Mouse (Mus musculus): ENCODE data around the gene Cluh. TPM values are rescaled to one million over a fixed set of nuclear protein-coding genes. Genes with fewer than 3 reads are reported as not detected.

Gene Cluh
- total and polyA plus RNA-seq, 3 experiments = 133 to 222 (median 200) TPM

DNA sequence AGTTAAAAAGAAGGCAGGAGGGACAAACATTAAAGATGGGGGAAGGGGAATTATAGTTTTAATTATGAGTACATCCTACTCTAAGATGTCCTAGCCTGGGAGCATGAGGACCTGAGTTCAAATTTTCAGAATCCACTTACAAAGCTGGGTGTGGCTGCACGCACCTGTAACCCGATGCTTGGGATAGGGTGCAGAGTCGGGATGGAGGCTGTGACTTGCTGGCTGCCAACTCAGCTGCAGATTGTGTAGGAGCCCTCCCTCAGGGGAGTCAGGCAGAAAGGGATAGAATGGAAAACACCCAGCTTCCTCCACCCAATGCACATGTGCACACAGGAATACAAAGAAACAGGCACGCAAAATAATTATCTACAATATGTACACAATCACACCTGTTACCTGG is 35.9 kb upstream of the Cluh start:
- DNase-seq = no peak
- 49% methylated on average over 4 of the region's 4 CpGs for WGBS
- Histone ChIP-seq H3K27me3 (ENCODE audit: control insufficient read depth, insufficient read depth, low read length) (peaks cover 10% of the 10 kb centered on the region), H3K4me1 (ENCODE audit: control insufficient read depth, insufficient read depth, low read length) (peaks cover 1% of the 10 kb centered on the region; the same call in 1 of the 2 replicates), H3K27ac (no peak overlapping the region), H3K9ac (ENCODE audit: low read depth, low read length) (no peak overlapping the region), H3K4me3 (no peak overlapping the region), H3K36me3 (ENCODE audit: control insufficient read depth, insufficient read depth, low read length) (no peaks in the 10 kb centered on the region), H3K79me2 (replicated peaks; ENCODE audit: control insufficient read depth, insufficient read depth, low read length) (no peaks in the 10 kb centered on the region)
- TF ChIP-seq EP300 (IDR thresholded peaks at IDR 0.05; ENCODE audit: insufficient read depth, low read depth, low read length) (no peak), CTCF (IDR thresholded peaks at IDR 0.05) (no peak), POLR2A (IDR thresholded peaks at IDR 0.05; ENCODE audit: insufficient read depth, low read depth, low read length) (no peak)
- intact Hi-C loops (cut with DNase I) = no loop called here

GRCm38 (mm10) chr11:74615571-74615970 is 33.7 kb upstream of the Cluh start:
- intact Hi-C loops (cut with DNase I) = no loop called here
- no peak overlapping the region for H3K4me3 ChIP-seq
- no peaks in the 10 kb centered on the region for H3K36me3 ChIP-seq (ENCODE audit: control insufficient read depth, insufficient read depth, low read length)
- WGBS = 45% methylated on average over 5 of the region's 5 CpGs
- H3K4me1 ChIP-seq (ENCODE audit: control insufficient read depth, insufficient read depth, low read length) = peaks cover 1% of the 10 kb centered on the region; the same call in 1 of the 2 replicates
- DNase-seq = no peak
- H3K79me2 ChIP-seq (replicated peaks; ENCODE audit: control insufficient read depth, insufficient read depth, low read length) = no peaks in the 10 kb centered on the region
- H3K9ac ChIP-seq (ENCODE audit: low read depth, low read length) = no peak overlapping the region
- H3K27me3 ChIP-seq (ENCODE audit: control insufficient read depth, insufficient read depth, low read length) = peaks cover 6% of the 10 kb centered on the region
- H3K27ac ChIP-seq = no peak overlapping the region
- no peak for TF ChIP-seq CTCF (IDR thresholded peaks at IDR 0.05)
- no peak for TF ChIP-seq EP300 (IDR thresholded peaks at IDR 0.05; ENCODE audit: insufficient read depth, low read depth, low read length)
- TF ChIP-seq POLR2A (IDR thresholded peaks at IDR 0.05; ENCODE audit: insufficient read depth, low read depth, low read length) = no peak

DNA sequence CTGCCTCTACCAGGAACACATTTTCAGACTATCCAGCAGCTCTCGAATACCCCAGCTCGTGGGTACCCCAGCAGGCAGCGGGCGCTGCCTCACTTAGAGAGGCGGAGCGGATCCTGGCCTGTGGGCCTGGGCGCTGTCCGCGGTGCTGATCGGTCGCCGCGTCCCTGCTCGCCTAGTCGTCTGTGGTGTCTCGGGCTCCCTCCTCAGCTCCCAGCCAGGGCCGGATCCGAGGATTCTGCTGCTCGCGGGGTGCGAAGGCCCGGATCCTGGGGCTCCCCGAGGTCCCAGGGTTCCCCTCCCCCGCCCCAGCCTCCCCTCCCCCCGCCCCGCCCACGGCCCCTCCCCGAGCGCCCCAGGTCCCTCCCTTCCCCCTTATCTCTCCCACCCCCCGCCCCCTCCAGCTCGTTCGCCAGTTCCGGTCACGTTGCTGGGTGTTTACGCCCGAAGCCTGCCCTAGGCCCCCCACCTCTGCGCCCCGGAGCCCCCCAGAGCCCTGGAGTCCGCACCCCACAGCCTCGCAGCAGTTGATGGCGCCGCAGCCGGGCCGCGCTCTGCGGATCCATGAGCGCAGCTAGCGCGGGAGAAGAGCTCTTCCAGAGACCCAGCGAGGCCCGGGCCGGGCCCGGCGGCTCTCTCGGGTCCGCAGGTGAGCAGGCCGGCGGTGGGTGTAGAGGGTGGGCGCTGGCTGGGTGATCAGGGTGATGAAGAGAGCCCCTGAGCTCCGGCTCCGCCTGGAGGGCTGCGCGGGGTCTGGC is 29.9 kb upstream of the Cluh start, which contains the start of gene Ccdc92b:
Gene Ccdc92b (plus strand): TSS at position 405 of the 755 bp plus-strand sequence.
- H3K27me3 ChIP-seq (ENCODE audit: control insufficient read depth, insufficient read depth, low read length) = peaks cover 4% of the 10 kb centered on the region

DNA sequence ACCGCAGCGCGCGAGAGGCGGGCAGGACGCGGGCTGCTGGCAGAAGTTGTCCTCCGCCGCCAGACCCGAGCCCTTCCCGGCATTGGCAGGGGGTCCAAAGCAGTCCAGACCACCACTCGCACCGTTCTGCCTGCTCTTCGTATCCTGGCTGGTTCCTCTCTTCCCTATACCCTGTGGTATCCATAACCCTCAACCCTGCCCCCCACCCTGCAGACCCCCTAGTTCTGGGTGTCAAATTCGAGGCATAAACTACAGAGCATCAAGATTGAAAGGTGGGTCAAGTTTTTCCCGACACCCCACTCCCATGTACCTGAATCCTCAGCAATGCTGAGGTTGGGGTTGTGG is 29.4 kb upstream of the Cluh start:
- H3K9ac ChIP-seq (ENCODE audit: low read depth, low read length) = no peak overlapping the region
- H3K4me3 ChIP-seq = no peak overlapping the region
- peaks cover 4% of the 10 kb centered on the region for H3K27me3 ChIP-seq (ENCODE audit: control insufficient read depth, insufficient read depth, low read length)
- no peaks in the 10 kb centered on the region for H3K4me1 ChIP-seq (ENCODE audit: control insufficient read depth, insufficient read depth, low read length)
- 3% methylated on average over 16 of the region's 16 CpGs for WGBS
- no peaks in the 10 kb centered on the region for H3K36me3 ChIP-seq (ENCODE audit: control insufficient read depth, insufficient read depth, low read length)
- intact Hi-C loops (cut with DNase I) = no loop called here
- TF ChIP-seq EP300 (IDR thresholded peaks at IDR 0.05; ENCODE audit: insufficient read depth, low read depth, low read length) = no peak
- no peak for TF ChIP-seq CTCF (IDR thresholded peaks at IDR 0.05)
- no peak for TF ChIP-seq POLR2A (IDR thresholded peaks at IDR 0.05; ENCODE audit: insufficient read depth, low read depth, low read length)
- H3K27ac ChIP-seq = no peak overlapping the region
- no peaks in the 10 kb centered on the region for H3K79me2 ChIP-seq (replicated peaks; ENCODE audit: control insufficient read depth, insufficient read depth, low read length)
- no peak for DNase-seq

More for the DNA sequence above, 29.9 kb upstream of the Cluh start, which contains the start of gene Ccdc92b:
- no peaks in the 10 kb centered on the region for H3K36me3 ChIP-seq (ENCODE audit: control insufficient read depth, insufficient read depth, low read length)
- no peak within 1 kb of the TSS for H3K27ac ChIP-seq
- TF ChIP-seq CTCF (IDR thresholded peaks at IDR 0.05) (no peak), EP300 (IDR thresholded peaks at IDR 0.05; ENCODE audit: insufficient read depth, low read depth, low read length) (no peak), POLR2A (IDR thresholded peaks at IDR 0.05; ENCODE audit: insufficient read depth, low read depth, low read length) (no peak)
- DNase-seq = peak; percentile 63 to 79
- no peaks in the 10 kb centered on the region for H3K4me1 ChIP-seq (ENCODE audit: control insufficient read depth, insufficient read depth, low read length)
- H3K79me2 ChIP-seq (replicated peaks; ENCODE audit: control insufficient read depth, insufficient read depth, low read length) = no peaks in the 10 kb centered on the region
- H3K9ac ChIP-seq (ENCODE audit: low read depth, low read length) = no peak within 1 kb of the TSS
- intact Hi-C loops (cut with DNase I) = no loop called here
- no peak within 1 kb of the TSS for H3K4me3 ChIP-seq
- 2% methylated on average over 51 of the region's 63 CpGs for WGBS

GRCm38 (mm10) chr11:74621974-74622669 is 27.2 kb upstream of the Cluh start:
- Histone ChIP-seq H3K4me3 (no peak overlapping the region), H3K4me1 (ENCODE audit: control insufficient read depth, insufficient read depth, low read length) (no peaks in the 10 kb centered on the region), H3K9ac (ENCODE audit: low read depth, low read length) (no peak overlapping the region), H3K36me3 (ENCODE audit: control insufficient read depth, insufficient read depth, low read length) (no peaks in the 10 kb centered on the region), H3K27me3 (ENCODE audit: control insufficient read depth, insufficient read depth, low read length) (peaks cover 4% of the 10 kb centered on the region), H3K27ac (no peak overlapping the region), H3K79me2 (replicated peaks; ENCODE audit: control insufficient read depth, insufficient read depth, low read length) (no peaks in the 10 kb centered on the region)
- no peak for DNase-seq
- 45% methylated on average over 8 of the region's 8 CpGs for WGBS
- intact Hi-C loops (cut with DNase I) = no loop called here
- TF ChIP-seq POLR2A (IDR thresholded peaks at IDR 0.05; ENCODE audit: insufficient read depth, low read depth, low read length) (no peak), CTCF (IDR thresholded peaks at IDR 0.05) (no peak), EP300 (IDR thresholded peaks at IDR 0.05; ENCODE audit: insufficient read depth, low read depth, low read length) (no peak)

GRCm38 (mm10) chr11:74623693-74624092 is 25.6 kb upstream of the Cluh start:
- Histone ChIP-seq H3K36me3 (ENCODE audit: control insufficient read depth, insufficient read depth, low read length) (no peaks in the 10 kb centered on the region), H3K79me2 (replicated peaks; ENCODE audit: control insufficient read depth, insufficient read depth, low read length) (no peaks in the 10 kb centered on the region), H3K4me3 (no peak overlapping the region), H3K27ac (no peak overlapping the region), H3K9ac (ENCODE audit: low read depth, low read length) (no peak overlapping the region), H3K4me1 (ENCODE audit: control insufficient read depth, insufficient read depth, low read length) (no peaks in the 10 kb centered on the region), H3K27me3 (ENCODE audit: control insufficient read depth, insufficient read depth, low read length) (peaks cover 4% of the 10 kb centered on the region)
- intact Hi-C loops (cut with DNase I) = no loop called here
- 50% methylated on average over 6 of the region's 6 CpGs for WGBS
- no peak for DNase-seq
- TF ChIP-seq CTCF (IDR thresholded peaks at IDR 0.05) = no peak
- no peak for TF ChIP-seq POLR2A (IDR thresholded peaks at IDR 0.05; ENCODE audit: insufficient read depth, low read depth, low read length)
- no peak for TF ChIP-seq EP300 (IDR thresholded peaks at IDR 0.05; ENCODE audit: insufficient read depth, low read depth, low read length)
